Mouse (Mus musculus) myocyte (in vitro differentiated cells): ENCODE measurements around the gene Erh.

Experiments used
- CEBPB ChIP-seq: IDR thresholded peaks from 2 replicates; pipeline ENCODE4 v1.6.1; 2011; ENCODE audit warnings: mild to moderate bottlenecking, moderate library complexity; ENCODE audit not compliant: poor library complexity, insufficient read depth, severe bottlenecking
- E2F4 ChIP-seq: IDR thresholded peaks from one replicate; pipeline ENCODE4 v1.6.1; 2011; ENCODE audit warnings: mild to moderate bottlenecking, control low read depth, moderate library complexity; ENCODE audit not compliant: insufficient read depth
- MAX ChIP-seq: IDR thresholded peaks from one replicate; pipeline ENCODE4 v1.6.1; 2011; ENCODE audit warnings: low read depth, mild to moderate bottlenecking, control low read depth
- MYOD1 ChIP-seq, 3 experiments: IDR thresholded peaks; one replicate each; pipeline ENCODE4 v1.6.1; 2011; ENCODE audit warnings: control low read depth in 2 of 3, low read depth in 2 of 3, mild to moderate bottlenecking in 2 of 3, moderate library complexity in 1 of 3; ENCODE audit not compliant: insufficient read length in 2 of 3, control insufficient read depth in 1 of 3
- MYOG ChIP-seq, 3 experiments: IDR thresholded peaks; one replicate each; pipeline ENCODE4 v1.6.1; 2011; ENCODE audit warnings: control low read depth in 2 of 3, low read depth in 2 of 3, mild to moderate bottlenecking in 2 of 3; ENCODE audit not compliant: insufficient read length in 2 of 3, control insufficient read depth in 1 of 3, insufficient read depth in 1 of 3
- POLR2A ChIP-seq: IDR thresholded peaks from one replicate; pipeline ENCODE4 v1.6.1; 2011; ENCODE audit warnings: low read depth, mild to moderate bottlenecking, control low read depth, moderate library complexity; ENCODE audit not compliant: insufficient read length
- POLR2AphosphoS2 ChIP-seq: IDR thresholded peaks from one replicate; pipeline ENCODE4 v1.6.1; 2011; ENCODE audit warnings: low read depth, control low read depth; ENCODE audit not compliant: insufficient read length
- REST ChIP-seq: IDR thresholded peaks from one replicate; pipeline ENCODE4 v1.6.1; 2011; ENCODE audit warnings: mild to moderate bottlenecking, control low read depth, moderate library complexity; ENCODE audit not compliant: insufficient read depth, insufficient read length
- TCF3 ChIP-seq: IDR thresholded peaks from one replicate; pipeline ENCODE4 v1.6.1; 2011; ENCODE audit warnings: low read depth, control low read depth; ENCODE audit not compliant: insufficient read length
- USF1 ChIP-seq: IDR thresholded peaks from one replicate; pipeline ENCODE4 v1.6.1; 2011; ENCODE audit warnings: low read depth, mild to moderate bottlenecking, control low read depth, moderate library complexity

GRCm38 (mm10) chr12:80598756-80599155 is 45.4 kb downstream of the Erh start:
- TF ChIP-seq POLR2A (no peak), REST (no peak), MAX (no peak), TCF3 (no peak), MYOD1 (IDR thresholded peaks at IDR 0.05; ENCODE audit: control insufficient read depth in 1 of 3, insufficient read length in 2 of 3, low read depth in 2 of 3) (no peak), CEBPB (no peak), MYOG (IDR thresholded peaks at IDR 0.05; ENCODE audit: control insufficient read depth in 1 of 3, insufficient read depth in 1 of 3, insufficient read length in 2 of 3, low read depth in 2 of 3) (no peak), USF1 (no peak), POLR2AphosphoS2 (no peak), E2F4 (no peak)
